Mouse (Mus musculus) liver, embryonic 12.5 days (tissue): Measurements from ENCODE around the gene Zfp365. TPM values are rescaled to one million over a fixed set of nuclear protein-coding genes. Genes with fewer than 3 reads are reported as not detected.

Experiments
- ATAC-seq: fragments of 200-750 bp; cut with Nextera tagmentation; 2 replicates; pipeline ENCODE4 v1.8.0; 2017; ENCODE audit warnings: moderate number of reproducible peaks, mild to moderate bottlenecking, moderate library complexity
- H3K27ac ChIP-seq: fragments of 300-500 bp; sonication (generic); 2 replicates; pipeline ENCODE4 v1.5.1; 2016; ENCODE audit warnings: mild to moderate bottlenecking
- H3K27me3 ChIP-seq: fragments of 300-500 bp; sonication (generic); replicated peaks from 2 replicates; pipeline ENCODE4 v1.6.1; 2016; ENCODE audit warnings: mild to moderate bottlenecking, moderate library complexity
- H3K36me3 ChIP-seq: fragments of 300-500 bp; sonication (generic); 2 replicates; pipeline ENCODE4 v1.6.1; 2016; ENCODE audit warnings: mild to moderate bottlenecking, moderate library complexity
- H3K4me1 ChIP-seq: fragments of 300-500 bp; sonication (generic); 2 replicates; pipeline ENCODE4 v1.6.1; 2016
- H3K4me2 ChIP-seq: fragments of 300-500 bp; sonication (generic); 2 replicates; pipeline ENCODE4 v1.6.1; 2016; ENCODE audit warnings: mild to moderate bottlenecking, moderate library complexity
- H3K4me3 ChIP-seq: fragments of 300-500 bp; sonication (generic); 2 replicates; pipeline ENCODE4 v1.5.1; 2016; ENCODE audit warnings: mild to moderate bottlenecking, moderate library complexity
- H3K9ac ChIP-seq: fragments of 300-500 bp; sonication (generic); 2 replicates; pipeline ENCODE4 v1.6.1; 2016; ENCODE audit warnings: mild to moderate bottlenecking, moderate library complexity
- H3K9me3 ChIP-seq: fragments of 300-500 bp; sonication (generic); replicated peaks from 2 replicates; pipeline ENCODE4 v1.6.1; 2016; ENCODE audit warnings: mild to moderate bottlenecking, moderate library complexity
- WGBS: fragments of 180-500 bp; shearing (Covaris S2); methylation state at CpG from one replicate; pipeline ENCODE4 v1.1.7; 2016; ENCODE audit not compliant: insufficient replicate concordance; 5-methylcytosine and 5-hydroxymethylcytosine counted together
- polyA plus RNA-seq: library from polyadenylated mRNA; unstranded; fragments of >200 nt; fragmentation: Nextera tagmentation; extraction: Ambion mirVana; gene quantifications from 2 replicates; pipeline ENCODE4 v1.2.1, GENCODE M21; 2016

Gene Zfp365
- polyA plus RNA-seq, 1 experiment from 2014 or later: 0.12 TPM

DNA sequence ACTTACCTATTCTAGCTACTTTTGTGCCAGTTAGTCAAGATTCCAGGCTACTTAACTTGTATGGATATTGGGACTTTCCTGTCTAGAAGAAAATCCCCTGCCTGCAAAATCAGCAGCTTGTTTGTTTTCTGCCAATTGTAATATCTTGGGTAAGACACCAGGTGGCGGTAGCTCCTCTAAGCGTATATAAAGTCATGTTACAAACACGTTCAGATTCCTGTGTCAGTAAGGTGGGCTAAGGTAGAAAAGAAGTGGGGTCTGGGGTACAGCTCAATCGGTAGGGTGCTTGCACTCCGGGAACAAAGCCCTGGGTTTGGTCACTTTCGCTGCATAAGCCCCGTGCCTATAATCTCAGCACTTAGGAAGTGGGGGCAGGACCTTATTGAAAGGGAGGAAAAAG, 50.1 kb downstream of the Zfp365 start:
- H3K27me3 ChIP-seq: no peaks in the 10 kb centered on the region
- H3K27ac ChIP-seq: no peak overlapping the region
- H3K9me3 ChIP-seq: no peaks in the 10 kb centered on the region
- H3K9ac ChIP-seq: no peak overlapping the region
- ATAC-seq: no peak
- H3K36me3 ChIP-seq: no peaks in the 10 kb centered on the region
- WGBS: 21% methylated on average over 7 of the region's 7 CpGs
- H3K4me3 ChIP-seq: no peak overlapping the region
- no peaks in the 10 kb centered on the region for H3K4me1 ChIP-seq
- H3K4me2 ChIP-seq: no peak overlapping the region

DNA sequence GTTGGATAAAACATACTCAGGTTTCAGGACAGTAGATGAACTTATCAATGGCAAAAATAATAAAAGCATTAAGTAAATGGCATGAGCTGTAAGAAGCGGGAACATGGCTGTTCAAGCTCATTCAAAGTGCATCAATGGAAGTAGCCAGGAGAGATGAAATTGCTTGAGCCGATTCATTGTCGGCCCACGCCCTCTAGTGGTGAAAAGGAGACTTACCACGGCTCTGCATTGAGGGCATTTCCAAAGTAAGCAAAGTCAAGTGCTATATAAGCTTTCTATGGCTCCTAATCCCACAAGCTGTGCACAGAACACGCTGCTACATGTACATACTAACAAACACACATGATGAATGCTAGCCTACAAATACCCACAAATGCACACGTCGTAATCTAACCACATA, 53.6 kb downstream of the Zfp365 start:
- Histone ChIP-seq H3K9ac (no peak overlapping the region), H3K36me3 (no peaks in the 10 kb centered on the region), H3K4me3 (no peak overlapping the region), H3K4me1 (no peaks in the 10 kb centered on the region), H3K4me2 (no peak overlapping the region), H3K27ac (no peak overlapping the region), H3K27me3 (no peaks in the 10 kb centered on the region), H3K9me3 (no peaks in the 10 kb centered on the region)
- ATAC-seq: no peak
- WGBS: 13% methylated on average over 8 of the region's 8 CpGs

DNA sequence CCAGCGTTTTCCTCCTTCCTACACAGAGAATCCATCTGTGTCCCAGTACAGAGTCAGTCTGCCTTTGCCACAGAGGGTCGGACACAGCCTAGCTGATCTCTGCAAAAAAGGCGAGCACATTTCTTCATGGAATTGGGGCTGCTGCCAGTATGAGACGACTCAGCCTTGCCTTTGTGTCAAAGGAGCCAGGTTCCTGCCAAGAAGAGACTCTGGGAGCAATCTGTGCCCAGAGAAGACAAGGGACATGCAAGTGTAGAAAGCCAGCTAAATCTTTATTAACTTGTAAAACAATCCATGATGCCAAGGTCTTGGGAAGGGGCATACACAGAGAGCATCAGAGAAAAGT, 54.9 kb downstream of the Zfp365 start:
- ATAC-seq: no peak
- WGBS: 62% methylated on average over 4 of the region's 4 CpGs

DNA sequence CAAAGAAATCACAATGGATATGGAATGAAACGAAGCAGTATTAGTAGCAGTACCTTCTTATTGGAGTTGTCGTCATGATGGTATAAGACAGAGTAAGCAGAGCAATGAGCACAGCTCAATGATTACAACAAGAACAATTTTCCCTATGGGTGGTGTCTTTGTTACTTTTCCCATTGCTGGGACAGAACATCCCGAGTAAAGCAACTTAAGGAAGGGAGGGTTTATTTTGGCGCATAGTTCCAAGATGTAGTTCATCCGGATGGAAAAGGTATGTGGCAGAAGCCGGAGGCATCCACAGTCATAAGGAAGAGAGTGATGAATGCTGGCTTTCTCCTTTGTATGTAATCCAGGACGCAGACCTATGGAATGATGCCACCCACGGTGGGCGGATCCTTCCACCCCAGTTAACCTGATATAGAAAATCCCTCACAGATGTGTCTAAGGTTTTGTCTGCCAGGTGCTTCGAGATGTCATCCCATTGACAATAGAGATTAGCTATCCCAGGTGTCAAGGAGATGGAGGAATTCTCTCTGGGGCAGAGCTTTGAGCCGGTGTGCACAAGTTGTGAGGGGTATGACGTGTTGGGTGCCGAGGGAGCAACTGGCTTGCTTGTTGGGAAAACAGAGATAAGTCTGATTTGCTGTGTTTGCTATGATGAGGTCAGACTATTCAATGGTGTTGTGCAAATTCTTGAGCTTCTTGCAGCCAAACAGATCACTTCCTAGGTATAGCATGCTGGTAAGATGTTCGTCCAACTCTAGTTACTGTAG, 55.5 kb downstream of the Zfp365 start:
- no peak overlapping the region for H3K4me3 ChIP-seq
- ATAC-seq: no peak
- H3K27me3 ChIP-seq: no peaks in the 10 kb centered on the region
- H3K9me3 ChIP-seq: no peaks in the 10 kb centered on the region
- no peaks in the 10 kb centered on the region for H3K4me1 ChIP-seq
- no peak overlapping the region for H3K9ac ChIP-seq
- no peaks in the 10 kb centered on the region for H3K36me3 ChIP-seq
- H3K27ac ChIP-seq: no peak overlapping the region
- no peak overlapping the region for H3K4me2 ChIP-seq
- 73% methylated on average over 14 of the region's 14 CpGs for WGBS

More for the DNA sequence above, 54.9 kb downstream of the Zfp365 start:
- H3K4me1 ChIP-seq: no peaks in the 10 kb centered on the region
- no peak overlapping the region for H3K27ac ChIP-seq
- no peak overlapping the region for H3K4me2 ChIP-seq
- no peak overlapping the region for H3K4me3 ChIP-seq
- no peaks in the 10 kb centered on the region for H3K27me3 ChIP-seq
- H3K9ac ChIP-seq: no peak overlapping the region
- H3K36me3 ChIP-seq: no peaks in the 10 kb centered on the region
- H3K9me3 ChIP-seq: no peaks in the 10 kb centered on the region

GRCm38 (mm10) chr10:67855760-67856159, 56.7 kb downstream of the Zfp365 start:
- no peaks in the 10 kb centered on the region for H3K4me1 ChIP-seq
- WGBS: 46% methylated on average over 5 of the region's 5 CpGs
- no peak for ATAC-seq
- H3K4me3 ChIP-seq: no peak overlapping the region
- H3K4me2 ChIP-seq: no peak overlapping the region
- H3K9me3 ChIP-seq: no peaks in the 10 kb centered on the region
- no peak overlapping the region for H3K27ac ChIP-seq
- H3K36me3 ChIP-seq: no peaks in the 10 kb centered on the region
- no peak overlapping the region for H3K9ac ChIP-seq
- no peaks in the 10 kb centered on the region for H3K27me3 ChIP-seq

DNA sequence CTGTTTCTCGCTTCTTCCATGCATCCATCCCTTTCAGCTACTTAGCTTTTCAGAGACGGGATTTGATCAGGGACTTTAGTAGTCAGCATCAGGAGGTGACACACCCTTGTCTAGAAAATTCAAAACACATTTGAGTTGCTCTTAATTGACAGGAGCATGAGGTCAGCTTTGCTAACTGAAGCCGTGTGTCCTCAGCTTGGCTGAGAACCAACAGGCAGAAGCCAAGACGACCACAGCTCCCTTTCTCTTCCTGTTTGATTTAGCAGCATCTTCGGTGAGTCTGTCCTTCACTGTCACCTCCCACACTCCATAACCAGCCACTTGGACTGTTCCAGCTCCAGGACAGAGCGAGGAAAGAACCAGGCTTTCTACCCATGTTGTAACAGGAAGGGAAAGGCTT, 60.1 kb downstream of the Zfp365 start:
- no peak overlapping the region for H3K9ac ChIP-seq

DNA sequence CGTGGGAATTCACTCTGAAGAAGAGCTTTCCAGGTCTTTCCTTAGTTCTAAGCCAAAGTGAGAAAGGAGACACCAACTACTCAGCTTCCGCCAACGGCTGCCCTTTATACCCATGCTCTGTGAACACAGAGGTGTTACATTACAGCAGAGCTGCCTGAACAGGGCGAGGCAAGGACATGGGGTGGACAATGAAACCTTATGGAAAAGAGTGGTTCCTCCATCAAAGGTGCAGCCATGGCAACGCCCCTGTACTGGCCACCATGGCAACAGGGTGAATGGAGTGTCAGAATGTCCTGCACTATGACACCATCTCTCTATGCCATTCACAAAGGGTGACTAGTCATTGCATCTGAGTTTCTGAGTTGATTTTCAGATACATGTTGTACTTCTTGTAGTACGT, 61.4 kb downstream of the Zfp365 start:
- H3K4me2 ChIP-seq: no peak overlapping the region
- no peak overlapping the region for H3K27ac ChIP-seq
- no peak overlapping the region for H3K9ac ChIP-seq
- no peaks in the 10 kb centered on the region for H3K27me3 ChIP-seq
- H3K36me3 ChIP-seq: no peaks in the 10 kb centered on the region
- H3K4me3 ChIP-seq: no peak overlapping the region
- H3K4me1 ChIP-seq: no peaks in the 10 kb centered on the region
- no peak for ATAC-seq
- no peaks in the 10 kb centered on the region for H3K9me3 ChIP-seq
- 63% methylated on average over 6 of the region's 6 CpGs for WGBS

More for the DNA sequence above, 60.1 kb downstream of the Zfp365 start:
- H3K27ac ChIP-seq: no peak overlapping the region
- 43% methylated on average over 6 of the region's 6 CpGs for WGBS
- no peaks in the 10 kb centered on the region for H3K36me3 ChIP-seq
- no peak overlapping the region for H3K4me2 ChIP-seq
- no peak overlapping the region for H3K4me3 ChIP-seq
- no peaks in the 10 kb centered on the region for H3K9me3 ChIP-seq
- ATAC-seq: no peak
- H3K4me1 ChIP-seq: no peaks in the 10 kb centered on the region
- H3K27me3 ChIP-seq: no peaks in the 10 kb centered on the region

DNA sequence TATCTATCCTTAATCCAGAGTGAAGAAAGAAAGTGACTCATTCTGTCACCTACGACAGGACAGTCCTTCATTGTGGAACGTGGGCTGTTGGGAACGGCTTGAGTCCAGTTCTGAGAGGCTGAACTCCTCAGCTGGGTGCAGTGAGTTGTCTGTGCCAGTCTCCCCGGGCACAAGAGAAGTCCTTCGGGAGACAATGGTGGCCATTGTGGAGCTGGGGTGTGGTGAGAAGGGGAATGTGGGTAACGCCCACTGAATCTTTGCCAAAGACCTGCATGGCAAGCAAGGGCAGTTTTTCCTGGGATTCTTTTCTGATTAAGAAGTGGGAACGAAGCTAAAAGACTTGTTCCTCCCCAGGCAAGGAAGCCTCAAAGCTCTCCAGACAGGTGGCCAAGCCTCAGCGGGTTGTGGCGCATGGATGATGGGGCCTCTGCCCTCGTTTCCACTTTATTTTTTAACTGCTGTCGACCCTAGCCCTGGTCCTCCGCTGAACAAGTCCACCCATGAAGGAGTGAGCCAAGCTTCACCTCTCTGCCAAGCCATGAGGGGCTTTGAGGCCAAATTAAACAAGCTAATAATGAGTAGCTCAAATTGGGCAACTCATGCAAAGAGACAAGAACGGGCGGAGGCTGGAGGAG, 66.3 kb downstream of the Zfp365 start:
- Histone ChIP-seq H3K27me3 (no peaks in the 10 kb centered on the region), H3K4me3 (no peak overlapping the region), H3K9ac (no peak overlapping the region), H3K36me3 (no peaks in the 10 kb centered on the region), H3K27ac (no peak overlapping the region), H3K4me2 (no peak overlapping the region), H3K9me3 (no peaks in the 10 kb centered on the region), H3K4me1 (no peaks in the 10 kb centered on the region)
- no peak for ATAC-seq
- WGBS: 73% methylated on average over 14 of the region's 14 CpGs

DNA sequence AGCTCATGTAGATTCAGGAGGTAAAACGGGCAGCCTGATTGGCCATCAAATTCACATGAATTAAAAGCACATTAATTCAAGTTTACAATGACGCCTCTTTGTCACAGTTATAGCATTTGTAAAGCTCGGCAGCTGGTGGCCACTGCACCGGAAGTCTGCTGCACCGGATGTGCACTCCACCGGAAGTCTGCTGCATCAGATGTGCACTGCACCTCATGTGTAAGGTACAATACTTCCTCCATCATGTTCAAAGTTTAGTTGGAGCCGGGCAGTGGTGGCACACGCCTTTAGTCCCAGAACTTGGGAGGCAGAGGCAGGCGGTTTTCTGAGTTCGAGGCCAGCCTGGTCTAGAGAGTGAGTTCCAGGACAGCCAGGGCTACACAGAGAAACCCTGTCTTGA, 70.9 kb downstream of the Zfp365 start:
- H3K9ac ChIP-seq: no peak overlapping the region
- H3K27me3 ChIP-seq: no peaks in the 10 kb centered on the region
- no peaks in the 10 kb centered on the region for H3K9me3 ChIP-seq
- no peaks in the 10 kb centered on the region for H3K36me3 ChIP-seq
- no peak overlapping the region for H3K4me2 ChIP-seq
- H3K4me1 ChIP-seq: no peaks in the 10 kb centered on the region
- no peak overlapping the region for H3K27ac ChIP-seq
- ATAC-seq: no peak
- no peak overlapping the region for H3K4me3 ChIP-seq
- WGBS: 71% methylated on average over 10 of the region's 10 CpGs

GRCm38 (mm10) chr10:67840735-67841134, 71.7 kb downstream of the Zfp365 start:
- H3K4me1 ChIP-seq: no peaks in the 10 kb centered on the region
- no peaks in the 10 kb centered on the region for H3K27me3 ChIP-seq
- H3K9ac ChIP-seq: no peak overlapping the region
- no peaks in the 10 kb centered on the region for H3K9me3 ChIP-seq
- no peak for ATAC-seq
- H3K4me2 ChIP-seq: no peak overlapping the region
- no peak overlapping the region for H3K4me3 ChIP-seq
- no peak overlapping the region for H3K27ac ChIP-seq
- WGBS: 63% methylated on average over 4 of the region's 4 CpGs
- no peaks in the 10 kb centered on the region for H3K36me3 ChIP-seq

DNA sequence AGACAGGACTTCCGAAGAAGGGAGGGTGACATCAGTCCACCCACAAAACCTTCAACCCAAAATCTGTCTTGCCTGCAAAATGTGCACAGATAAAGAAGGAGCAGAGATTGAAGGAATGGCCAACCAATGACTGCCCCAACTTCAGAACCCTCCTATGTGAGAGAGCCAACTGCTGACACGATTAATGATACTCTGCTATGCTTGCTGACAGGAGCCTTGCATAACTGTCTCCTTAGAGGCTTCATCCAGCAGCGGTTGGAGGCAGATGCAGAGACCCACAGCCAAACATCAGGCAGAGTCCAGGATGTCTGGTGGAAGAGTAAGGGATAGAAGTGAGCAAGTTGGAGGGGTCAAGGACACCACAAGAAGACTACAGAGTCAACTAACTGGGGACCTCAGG, 73.3 kb downstream of the Zfp365 start:
- Histone ChIP-seq H3K36me3 (no peaks in the 10 kb centered on the region), H3K9me3 (no peaks in the 10 kb centered on the region), H3K4me1 (no peaks in the 10 kb centered on the region), H3K27me3 (no peaks in the 10 kb centered on the region), H3K4me2 (no peak overlapping the region), H3K27ac (no peak overlapping the region), H3K9ac (no peak overlapping the region), H3K4me3 (no peak overlapping the region)
- ATAC-seq: no peak
- 42% methylated on average over 3 of the region's 3 CpGs for WGBS

- no peaks in the 10 kb centered on the region for H3K36me3 ChIP-seq
- WGBS: 82% methylated on average over 17 of the region's 17 CpGs
- H3K27ac ChIP-seq: no peak overlapping the region
- H3K9me3 ChIP-seq: no peaks in the 10 kb centered on the region
- ATAC-seq: no peak
- H3K27me3 ChIP-seq: no peaks in the 10 kb centered on the region
- no peak overlapping the region for H3K4me3 ChIP-seq
- H3K9ac ChIP-seq: no peak overlapping the region
- H3K4me2 ChIP-seq: no peak overlapping the region
- H3K4me1 ChIP-seq: no peaks in the 10 kb centered on the region
Observed at GRCm38 (mm10) chr10:67836426-67836825, 76.0 kb downstream of the Zfp365 start.
